Mouse (Mus musculus): ENCODE data around the gene Gm27235. TPM values are rescaled to one million over a fixed set of nuclear protein-coding genes. Genes with fewer than 3 reads are reported as not detected.
"Not testable (repeated sequence)": the region's sequence is repeated elsewhere in the genome, so short reads cannot be mapped to it uniquely, and the experiment has no call there.

The Gm27235 gene
- not detected for polyA plus RNA-seq (2017; shearing (Covaris generic))

- ATAC-seq, result no peak
These were observed at the start of gene Gm27235, which contains the start of gene D730048I06Rik for GRCm38 (mm10) chr9:35790001-35790400. TSS of gene Gm27235 (minus strand) at chr9:35790101. TSS of gene D730048I06Rik (minus strand) at chr9:35790112.

GRCm38 (mm10) chr9:35817881-35818280 lies 28.0 kb upstream of the Gm27235 start:
- ATAC-seq, result not testable (repeated sequence)

DNA sequence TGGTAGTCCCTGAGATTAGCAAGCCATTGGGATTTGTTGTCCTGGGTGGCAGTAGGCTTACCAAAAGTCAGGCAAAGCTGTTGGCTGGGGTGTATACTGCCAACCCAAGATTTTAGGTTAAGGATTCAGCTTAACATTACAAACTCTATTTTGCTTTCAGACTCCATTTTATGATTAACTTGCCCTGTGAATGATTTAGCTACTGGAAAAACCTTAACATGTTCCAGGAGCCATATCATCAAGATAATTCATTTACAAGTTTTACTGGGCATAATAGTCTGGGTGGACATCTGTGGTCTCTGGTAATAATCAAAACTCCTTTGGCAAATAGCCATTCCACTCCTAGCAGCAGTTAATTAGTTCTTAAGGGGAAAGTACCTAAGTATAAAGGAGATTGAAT lies 8.2 kb upstream of the Gm27235 start:
- no peak for ATAC-seq

- ATAC-seq, result no peak
These were observed 11.9 kb downstream of the Gm27235 start, which contains the start of gene Gm17727 for GRCm38 (mm10) chr9:35778009-35778408. TSS of gene Gm17727 (minus strand) at chr9:35778109.

GRCm38 (mm10) chr9:35756843-35757242 lies 33.1 kb downstream of the Gm27235 start:
- no peak for ATAC-seq

GRCm38 (mm10) chr9:35740749-35741148 lies 49.2 kb downstream of the Gm27235 start, which contains the start of gene Gm17677:
TSS of gene Gm17677 (plus strand) at chr9:35741049.
- no peak for ATAC-seq

Other genes starting within 250 kb of the Gm27235 start
- under 1 TPM; 0.09 to 0.17 TPM for gene Ddx25, start 231.6 kb downstream of the Gm27235 start, polyA plus RNA-seq (2017; shearing (Covaris generic))
- 10 to 100 TPM; 21.0 to 27.0 TPM for gene Pus3, start 231.5 kb downstream of the Gm27235 start, polyA plus RNA-seq (2017; shearing (Covaris generic))
- gene Pate2, start 219.8 kb downstream of the Gm27235 start, polyA plus RNA-seq (2017; shearing (Covaris generic)), result under 1 TPM in 1 of 2 experiments, not detected in 1; 0.25 TPM
- 1 to 10 TPM; 8.7 to 8.8 TPM for gene Hyls1, start 219.7 kb downstream of the Gm27235 start, polyA plus RNA-seq (2017; shearing (Covaris generic))
- gene Pate4, start 178.2 kb downstream of the Gm27235 start, polyA plus RNA-seq (2017; shearing (Covaris generic)), result under 1 TPM in 1 of 2 experiments, not detected in 1; 0.42 TPM
- not detected for gene Pate3, start 141.9 kb downstream of the Gm27235 start, polyA plus RNA-seq (2017; shearing (Covaris generic))
- gene Pate1, start 102.7 kb downstream of the Gm27235 start, polyA plus RNA-seq (2017; shearing (Covaris generic)), result not detected
- not detected for gene Gm17677, start 49.1 kb downstream of the Gm27235 start, polyA plus RNA-seq (2017; shearing (Covaris generic))
- gene Gm17727, start 12.0 kb downstream of the Gm27235 start, polyA plus RNA-seq (2017; shearing (Covaris generic)), result not detected
- not detected for gene D730048I06Rik, start within 50 bp of the Gm27235 start, polyA plus RNA-seq (2017; shearing (Covaris generic))
- gene 9230110F15Rik, start 54.0 kb upstream of the Gm27235 start, polyA plus RNA-seq (2017; shearing (Covaris generic)), result not detected
- gene 9230113P08Rik, start 118.3 kb upstream of the Gm27235 start, polyA plus RNA-seq (2017; shearing (Covaris generic)), result not detected

Measured in activated CD4-positive, CD25-positive, alpha-beta regulatory T cell, adult 4 months (primary cell).